Mouse (Mus musculus): ENCODE data around the gene Eps8. TPM values are rescaled to one million over a fixed set of nuclear protein-coding genes. Genes with fewer than 3 reads are reported as not detected.
A peak's percentile ranks its signal among the peaks of the same experiment; 100 is the strongest.

The Eps8 gene
- total RNA-seq, 2 experiments from 2014 or later, result 35.4 to 41.4 TPM

DNA sequence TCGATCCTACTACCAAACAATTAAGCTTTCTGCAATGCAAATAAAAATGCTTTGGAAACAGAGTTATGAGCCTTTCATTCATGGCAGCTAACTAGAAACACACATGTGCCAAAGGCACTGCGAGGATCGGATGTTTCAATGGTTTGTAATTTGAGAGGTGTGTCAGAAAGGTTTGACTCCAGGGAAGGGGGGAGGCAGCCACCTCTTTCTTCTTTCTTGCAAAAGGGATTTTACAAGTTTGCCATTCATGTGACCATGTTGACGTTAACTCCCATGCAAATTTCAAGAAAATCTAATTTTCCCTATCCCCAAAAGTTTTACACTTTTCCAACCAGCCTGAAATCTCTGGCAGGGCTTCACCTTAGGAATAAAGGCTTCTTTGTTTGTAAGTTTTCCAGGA lies 21.1 kb downstream of the Eps8 start:
- no peak for DNase-seq (ENCODE audit: extremely low spot score in 1 of 2, low spot score in 2 of 2)
- intact Hi-C loops (cut with DNase I), result no loop called here

DNA sequence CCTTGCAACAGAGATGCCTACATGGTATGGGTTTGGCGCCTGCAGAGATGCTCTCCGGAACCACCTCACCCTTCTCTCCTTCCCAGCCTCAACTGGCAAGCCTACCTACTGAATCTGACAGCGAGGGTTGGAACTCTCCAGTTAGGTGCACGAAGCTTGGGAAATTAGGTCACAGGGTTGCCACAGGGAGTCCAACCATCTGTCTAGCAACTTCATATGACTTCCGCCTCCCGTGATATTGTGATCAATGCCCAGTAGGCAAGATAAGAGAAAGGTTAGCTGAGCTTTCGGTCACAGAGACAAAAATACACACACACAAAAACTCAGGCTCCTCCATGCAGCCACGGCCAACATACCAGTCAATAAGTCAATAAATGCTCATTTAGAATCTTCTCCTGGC lies 21.6 kb downstream of the Eps8 start:
- intact Hi-C loops (cut with DNase I), result no loop called here
- no peak for DNase-seq (ENCODE audit: extremely low spot score in 1 of 2, low spot score in 2 of 2)

DNA sequence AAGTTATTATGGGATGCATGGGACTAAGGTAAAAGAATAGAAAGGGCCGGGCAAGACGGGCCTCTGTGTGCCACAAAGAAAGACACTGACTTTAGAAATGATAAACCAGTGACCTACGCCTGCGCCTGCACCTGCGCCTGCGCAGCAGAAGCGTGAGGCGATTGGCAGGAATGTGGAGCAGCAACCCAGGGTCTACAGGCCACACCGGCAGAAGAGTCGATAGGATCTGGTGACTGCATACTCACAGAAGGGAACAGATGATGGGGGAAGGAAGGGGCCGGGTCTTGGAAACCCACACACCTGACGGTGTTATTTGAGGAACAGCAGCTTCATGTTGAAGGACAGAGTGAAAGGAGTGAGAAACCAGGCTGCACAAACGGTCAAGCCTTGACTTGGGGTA lies 24.3 kb downstream of the Eps8 start:
- DNase-seq (ENCODE audit: extremely low spot score in 1 of 2, low spot score in 2 of 2), result no peak
- intact Hi-C loops (cut with DNase I), result no loop called here

GRCm38 (mm10) chr6:137629603-137630231 lies 25.0 kb downstream of the Eps8 start:
- intact Hi-C loops (cut with DNase I), result no loop called here
- DNase-seq (ENCODE audit: extremely low spot score in 1 of 2, low spot score in 2 of 2), result no peak

DNA sequence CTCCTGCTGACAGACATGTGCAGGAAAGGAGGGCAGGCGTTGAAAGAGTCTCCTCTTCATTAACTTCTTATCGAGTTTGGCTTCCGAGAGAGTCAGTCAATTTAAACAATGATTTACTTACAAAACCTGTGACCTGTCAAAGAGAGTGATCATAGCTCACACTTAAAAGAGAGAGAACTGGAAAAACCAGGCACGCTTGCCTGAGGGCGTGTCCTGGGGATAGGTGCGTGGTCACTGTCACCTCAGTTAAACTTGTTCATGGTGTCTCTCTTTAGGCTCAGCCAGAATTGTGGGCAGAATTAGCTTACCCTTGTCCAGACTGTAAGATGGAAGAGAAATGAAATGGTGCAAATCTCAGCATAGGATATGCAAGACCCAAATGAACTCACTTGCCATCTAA lies 26.0 kb downstream of the Eps8 start:
- intact Hi-C loops (cut with DNase I), result no loop called here
- no peak for DNase-seq (ENCODE audit: extremely low spot score in 1 of 2, low spot score in 2 of 2)

- no peak for DNase-seq (ENCODE audit: extremely low spot score in 1 of 2, low spot score in 2 of 2)
- intact Hi-C loops (cut with DNase I), result no loop called here
These were observed 33.7 kb downstream of the Eps8 start for GRCm38 (mm10) chr6:137621021-137621420.

- DNase-seq (ENCODE audit: extremely low spot score in 1 of 2, low spot score in 2 of 2), result peak in 1 of 2 experiments; percentile 49
These were observed 40.8 kb downstream of the Eps8 start for GRCm38 (mm10) chr6:137613903-137614302.

DNA sequence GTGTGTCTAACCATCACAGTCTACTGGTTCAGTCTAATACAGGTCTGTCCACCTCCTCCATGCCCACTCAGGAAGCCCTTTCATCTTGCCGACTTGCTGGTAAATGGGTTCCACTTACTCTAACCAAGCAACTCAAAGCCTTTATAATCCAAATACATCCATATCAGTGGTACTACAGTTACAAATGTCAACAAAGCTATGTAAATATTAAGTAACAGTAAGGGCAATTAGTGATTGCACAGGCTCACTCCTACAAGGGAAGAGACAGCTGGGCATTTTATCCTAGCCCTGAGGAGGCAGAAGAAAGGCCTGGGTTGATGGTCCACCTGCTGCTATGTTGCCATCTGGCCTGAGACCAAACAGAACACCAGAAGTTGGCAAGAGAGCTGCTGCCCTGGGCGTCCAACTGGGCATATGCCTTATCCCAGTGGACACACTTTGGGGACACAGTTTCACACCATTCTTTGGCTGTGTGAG lies 42.6 kb downstream of the Eps8 start:
- intact Hi-C loops (cut with DNase I), result no loop called here
- DNase-seq (ENCODE audit: extremely low spot score in 1 of 2, low spot score in 2 of 2), result no peak

More at GRCm38 (mm10) chr6:137613903-137614302, 40.8 kb downstream of the Eps8 start:
- intact Hi-C loops (cut with DNase I), result no loop called here

DNA sequence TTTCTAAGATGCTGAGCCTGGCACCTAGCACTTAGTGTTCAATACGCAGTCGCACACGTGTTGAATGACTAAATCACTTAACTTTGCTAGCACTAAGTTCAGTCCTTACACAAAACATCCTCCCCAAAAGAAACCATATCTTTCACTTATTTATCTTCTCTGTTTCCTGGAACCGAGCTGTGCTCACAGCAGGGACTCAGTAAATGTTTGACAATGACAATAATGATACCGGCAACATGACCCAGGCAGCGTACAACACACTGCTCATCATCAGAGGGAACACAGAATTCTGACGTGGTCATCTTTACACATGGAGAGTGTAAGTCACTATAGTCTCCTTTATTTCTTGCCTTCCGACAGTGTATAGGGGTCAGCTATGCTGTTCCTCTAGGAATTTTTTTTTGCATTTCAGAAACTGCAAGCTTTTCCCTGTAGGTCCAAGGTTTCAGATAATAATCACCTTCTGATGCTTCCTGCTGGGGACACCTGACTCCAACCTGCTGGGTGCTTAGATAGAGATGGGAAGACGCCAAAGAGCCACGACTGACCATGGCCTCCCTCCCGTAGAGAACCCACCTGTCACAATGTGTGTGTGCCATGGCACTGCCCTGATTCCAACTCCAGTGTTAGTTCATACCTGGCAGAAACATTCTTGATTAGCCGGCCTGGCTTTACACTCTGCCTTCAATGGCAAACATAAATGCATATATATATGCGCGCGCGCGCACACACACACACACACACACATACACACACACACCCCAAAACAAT lies 46.3 kb downstream of the Eps8 start:
- DNase-seq (ENCODE audit: extremely low spot score in 1 of 2, low spot score in 2 of 2), result no peak

DNA sequence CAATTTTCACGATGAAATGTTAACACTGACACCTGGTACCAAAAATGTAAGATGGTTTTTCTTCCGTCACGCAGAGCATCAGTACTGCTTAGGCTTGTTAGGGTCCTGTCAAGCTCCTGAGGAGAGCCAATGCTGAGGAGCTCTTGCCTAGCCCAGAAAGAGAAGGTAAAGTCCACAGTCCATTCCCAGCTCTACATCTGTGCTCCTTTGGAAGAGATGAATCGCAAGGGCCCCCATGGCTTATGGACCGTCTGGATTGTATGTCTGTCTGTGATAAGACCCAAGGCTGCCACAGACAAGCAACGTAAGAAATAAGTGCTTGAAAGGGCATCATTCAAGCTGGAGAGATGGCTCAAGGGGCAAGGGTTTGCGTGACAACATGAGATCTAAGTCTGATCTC lies 48.1 kb downstream of the Eps8 start:
- intact Hi-C loops (cut with DNase I), result no loop called here

More for the DNA sequence above, 46.3 kb downstream of the Eps8 start:
- intact Hi-C loops (cut with DNase I), result no loop called here

GRCm38 (mm10) chr6:137604417-137605248 lies 50.0 kb downstream of the Eps8 start:
- DNase-seq (ENCODE audit: extremely low spot score in 1 of 2, low spot score in 2 of 2), result peak in 1 of 2 experiments; percentile 36
- intact Hi-C loops (cut with DNase I), result no loop called here

More for the DNA sequence above, 48.1 kb downstream of the Eps8 start:
- no peak for DNase-seq (ENCODE audit: extremely low spot score in 1 of 2, low spot score in 2 of 2)

- no peak for DNase-seq (ENCODE audit: extremely low spot score in 1 of 2, low spot score in 2 of 2)
- intact Hi-C loops (cut with DNase I), result no loop called here
These were observed 56.4 kb downstream of the Eps8 start for GRCm38 (mm10) chr6:137598306-137598705.

DNA sequence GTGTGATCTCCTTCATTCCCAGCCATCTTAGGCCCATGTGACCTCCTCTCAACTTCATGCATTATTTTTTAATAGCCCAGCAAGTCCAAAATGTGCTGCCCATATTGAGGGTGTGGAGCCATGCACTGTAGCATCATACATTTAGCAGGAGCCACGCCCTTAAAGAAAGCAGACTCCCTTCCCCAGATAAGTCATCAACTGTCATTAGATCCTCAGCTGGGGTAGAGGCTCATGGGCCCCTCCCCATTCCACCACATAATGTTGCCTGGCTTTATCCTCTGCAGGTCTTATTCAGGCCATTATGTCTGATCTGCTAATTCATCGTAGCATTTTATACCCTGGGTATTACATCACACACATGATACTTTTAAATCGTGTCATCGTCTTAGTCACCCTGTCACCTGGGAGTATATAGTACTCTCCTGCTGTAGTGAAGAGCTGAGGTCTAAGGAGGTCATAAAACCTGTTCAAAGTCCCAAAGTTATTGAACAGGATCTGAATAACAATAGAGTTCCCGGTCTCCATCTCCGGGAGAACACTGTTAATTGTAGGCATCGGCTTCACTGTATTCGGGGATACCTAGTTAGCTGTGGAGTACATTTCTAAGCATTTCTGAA lies 57.1 kb downstream of the Eps8 start:
- DNase-seq (ENCODE audit: extremely low spot score in 1 of 2, low spot score in 2 of 2), result no peak
- intact Hi-C loops (cut with DNase I), result no loop called here

DNA sequence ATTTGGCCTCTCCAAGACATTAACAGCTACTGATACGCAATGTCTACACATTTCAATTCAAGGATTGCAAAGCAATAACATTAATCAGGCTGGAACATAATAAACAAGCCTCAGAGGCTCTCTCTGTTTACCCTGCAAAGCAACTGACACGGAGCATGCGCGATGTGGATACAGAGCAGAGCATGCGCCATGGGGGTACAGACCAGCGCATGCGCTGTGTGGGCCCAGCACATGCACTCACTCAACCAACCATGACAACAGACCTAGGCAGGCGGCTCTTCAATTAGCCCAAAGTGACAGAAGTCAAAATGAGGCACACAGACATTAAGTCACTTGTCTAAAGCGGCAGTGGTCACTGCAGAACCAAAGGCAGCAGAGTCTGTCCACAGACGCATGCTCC lies 62.1 kb downstream of the Eps8 start:
- intact Hi-C loops (cut with DNase I), result no loop called here
- DNase-seq (ENCODE audit: extremely low spot score in 1 of 2, low spot score in 2 of 2), result no peak

GRCm38 (mm10) chr6:137589245-137589618 lies 65.4 kb downstream of the Eps8 start:
- DNase-seq (ENCODE audit: extremely low spot score in 1 of 2, low spot score in 2 of 2), result no peak
- intact Hi-C loops (cut with DNase I), result no loop called here

GRCm38 (mm10) chr6:137588481-137589244 lies 66.0 kb downstream of the Eps8 start:
- peak in 1 of 2 experiments; percentile 38 for DNase-seq (ENCODE audit: extremely low spot score in 1 of 2, low spot score in 2 of 2)
- intact Hi-C loops (cut with DNase I), result no loop called here

GRCm38 (mm10) chr6:137587866-137588265 lies 66.8 kb downstream of the Eps8 start:
- no peak for DNase-seq (ENCODE audit: extremely low spot score in 1 of 2, low spot score in 2 of 2)
- intact Hi-C loops (cut with DNase I), result no loop called here

DNA sequence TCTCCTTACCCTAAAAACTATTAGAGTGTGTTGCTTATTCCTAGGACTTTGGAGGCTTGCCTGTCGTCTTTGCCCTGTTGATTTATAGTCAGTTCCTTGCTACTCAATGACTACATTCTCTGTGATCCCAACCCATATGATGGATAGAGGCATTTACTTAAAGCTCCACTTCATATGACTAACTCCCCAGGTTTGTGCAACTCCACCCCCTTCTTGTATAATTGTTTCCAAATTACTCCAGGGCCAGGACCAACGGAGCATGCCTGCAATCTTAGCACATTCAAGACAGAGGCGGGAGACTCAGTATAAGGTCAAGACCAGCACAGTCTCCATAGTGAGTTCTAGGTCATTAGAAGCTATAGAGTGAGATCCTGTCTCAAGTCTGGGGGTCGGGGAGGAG lies 69.4 kb downstream of the Eps8 start:
- intact Hi-C loops (cut with DNase I), result no loop called here
- no peak for DNase-seq (ENCODE audit: extremely low spot score in 1 of 2, low spot score in 2 of 2)
